Mouse (Mus musculus) MEL (cell line): ENCODE data around the gene Ankrd50. TPM values are rescaled to one million over a fixed set of nuclear protein-coding genes. Genes with fewer than 3 reads are reported as not detected.

Experiments used
- DNase-seq: peaks from one replicate; pipeline ENCODE4 v3.0.0; 2011; ENCODE audit warnings: low read depth, low spot score
- H3K27ac ChIP-seq: 2 replicates; pipeline ENCODE4 v1.5.1; 2012; ENCODE audit warnings: low read depth, mild to moderate bottlenecking, control low read depth, low read length, moderate library complexity; ENCODE audit not compliant: control insufficient read depth
- H3K27me3 ChIP-seq, 2 experiments: fragments of 150-350 bp in 1 of 2; sonication (generic) in 1 of 2; 2 replicates each; pipeline ENCODE4 v1.6.1; 2012; ENCODE audit warnings: low read length in 2 of 2, mild to moderate bottlenecking in 2 of 2, improper control_type of control experiment in 1 of 2, moderate library complexity in 1 of 2; ENCODE audit not compliant: insufficient read depth in 2 of 2, control insufficient read depth in 1 of 2
- H3K36me3 ChIP-seq, 2 experiments: 2 replicates each; pipeline ENCODE4 v1.6.1; 2012 to 2014; ENCODE audit warnings: low read length in 2 of 2, improper control_type of control experiment in 1 of 2, inconsistent platforms in 1 of 2, mild to moderate bottlenecking in 1 of 2; ENCODE audit not compliant: insufficient read depth in 2 of 2, control insufficient read depth in 1 of 2
- H3K4me1 ChIP-seq, 2 experiments: fragments of 150-350 bp in 1 of 2; sonication (generic) in 1 of 2; 2 replicates each; pipeline ENCODE4 v1.6.1; 2012; ENCODE audit warnings: low read length in 2 of 2, improper control_type of control experiment in 1 of 2, mild to moderate bottlenecking in 1 of 2; ENCODE audit not compliant: insufficient read depth in 2 of 2, control insufficient read depth in 1 of 2
- H3K4me3 ChIP-seq, 2 experiments: fragments of 150-350 bp in 1 of 2; sonication (generic) in 1 of 2; 2 replicates each; pipeline ENCODE4 v1.5.1; 2012; ENCODE audit warnings: low read depth in 2 of 2, low read length in 2 of 2, mild to moderate bottlenecking in 2 of 2, moderate library complexity in 2 of 2, control low read depth in 1 of 2, improper control_type of control experiment in 1 of 2; ENCODE audit not compliant: control insufficient read depth in 1 of 2, insufficient read depth in 1 of 2
- H3K79me2 ChIP-seq: 2 replicates; pipeline ENCODE4 v1.6.1; 2012; ENCODE audit warnings: mild to moderate bottlenecking, low read length, moderate library complexity; ENCODE audit not compliant: control insufficient read depth, poor library complexity, insufficient read depth
- H3K9ac ChIP-seq: 2 replicates; pipeline ENCODE4 v1.6.1; 2012; ENCODE audit warnings: low read depth, mild to moderate bottlenecking, control low read depth, low read length, moderate library complexity; ENCODE audit not compliant: control insufficient read depth, poor library complexity, severe bottlenecking
- H3K9me3 ChIP-seq: fragments of 150-350 bp; sonication (generic); replicated peaks from 2 replicates; pipeline ENCODE4 v1.6.1; 2012; ENCODE audit warnings: mild to moderate bottlenecking, low read length, improper control_type of control experiment, moderate library complexity; ENCODE audit not compliant: insufficient read depth
- CHD1 ChIP-seq: IDR thresholded peaks from 2 replicates; pipeline ENCODE4 v1.6.1; 2012; ENCODE audit warnings: low read depth, mild to moderate bottlenecking, inconsistent platforms, low read length, improper control_type of control experiment
- CHD2 ChIP-seq: IDR thresholded peaks from 2 replicates; pipeline ENCODE4 v1.6.1; 2011; ENCODE audit warnings: low read length, improper control_type of control experiment
- CTCF ChIP-seq, 3 experiments: IDR thresholded peaks in 2 of 3; conservative IDR thresholded peaks in 1 of 3; 2 replicates each; pipeline ENCODE4 v1.5.1; 2011 to 2012; ENCODE audit warnings: low read length in 3 of 3, low read depth in 2 of 3, mild to moderate bottlenecking in 2 of 3, improper control_type of control experiment in 1 of 3, inconsistent platforms in 1 of 3, mixed read lengths in 1 of 3, moderate library complexity in 1 of 3; ENCODE audit not compliant: control insufficient read depth in 1 of 3, insufficient read depth in 1 of 3, poor library complexity in 1 of 3, severe bottlenecking in 1 of 3
- ELF1 ChIP-seq: IDR thresholded peaks from 2 replicates; pipeline ENCODE4 v1.6.1; 2014; ENCODE audit warnings: low read depth, mild to moderate bottlenecking, inconsistent platforms, low read length, improper control_type of control experiment, moderate library complexity
- EP300 ChIP-seq, 2 experiments: IDR thresholded peaks; 2 replicates each; pipeline ENCODE4 v1.6.1; 2011; ENCODE audit warnings: improper control_type of control experiment in 2 of 2, low read length in 2 of 2, low read depth in 1 of 2, mild to moderate bottlenecking in 1 of 2
- GABPA ChIP-seq: IDR thresholded peaks from 2 replicates; pipeline ENCODE4 v1.6.1; 2012; ENCODE audit warnings: low read depth, mild to moderate bottlenecking, inconsistent platforms, low read length, improper control_type of control experiment, moderate library complexity
- GATA1 ChIP-seq: IDR thresholded peaks from 2 replicates; pipeline ENCODE4 v1.6.1; 2011; ENCODE audit warnings: low read depth, low read length, improper control_type of control experiment
- KAT2A ChIP-seq: conservative IDR thresholded peaks from 2 replicates; pipeline ENCODE4 v1.6.1; 2012; ENCODE audit warnings: low read depth, low read length, improper control_type of control experiment, inconsistent platforms
- MAFK ChIP-seq: IDR thresholded peaks from 2 replicates; pipeline ENCODE4 v1.6.1; 2011; ENCODE audit warnings: low read depth, mild to moderate bottlenecking, low read length, improper control_type of control experiment, borderline replicate concordance
- MAZ ChIP-seq: IDR thresholded peaks from 2 replicates; pipeline ENCODE4 v1.6.1; 2012; ENCODE audit warnings: low read depth, mild to moderate bottlenecking, inconsistent platforms, low read length, improper control_type of control experiment
- MEF2A ChIP-seq: IDR thresholded peaks from 2 replicates; pipeline ENCODE4 v1.6.1; 2014; ENCODE audit warnings: low read depth, mild to moderate bottlenecking, inconsistent platforms, low read length, improper control_type of control experiment; ENCODE audit not compliant: poor library complexity, insufficient replicate concordance, severe bottlenecking; ENCODE audit errors: extremely low read depth
- MXI1 ChIP-seq: IDR thresholded peaks from 2 replicates; pipeline ENCODE4 v1.6.1; 2011; ENCODE audit warnings: mild to moderate bottlenecking, low read depth, low read length, improper control_type of control experiment
- MYB ChIP-seq: IDR thresholded peaks from 2 replicates; pipeline ENCODE4 v1.6.1; 2011; ENCODE audit warnings: mild to moderate bottlenecking, low read depth, low read length, improper control_type of control experiment
- MYC ChIP-seq: IDR thresholded peaks from 2 replicates; pipeline ENCODE4 v1.6.1; 2011; ENCODE audit warnings: low read depth, mild to moderate bottlenecking, low read length, improper control_type of control experiment, moderate library complexity
- NRF1 ChIP-seq: IDR thresholded peaks from 2 replicates; pipeline ENCODE4 v1.6.1; 2014; ENCODE audit warnings: low read depth, mild to moderate bottlenecking, inconsistent platforms, low read length, improper control_type of control experiment, moderate library complexity; ENCODE audit not compliant: poor library complexity, insufficient read depth, severe bottlenecking
- POLR2A ChIP-seq, 2 experiments: IDR thresholded peaks; 2 replicates each; pipeline ENCODE4 v1.6.1; 2011 to 2012; ENCODE audit warnings: low read length in 2 of 2, mild to moderate bottlenecking in 2 of 2, control low read depth in 1 of 2, improper control_type of control experiment in 1 of 2, low read depth in 1 of 2, moderate library complexity in 1 of 2; ENCODE audit not compliant: control insufficient read depth in 1 of 2, insufficient read depth in 1 of 2, poor library complexity in 1 of 2
- RAD21 ChIP-seq: IDR thresholded peaks from 2 replicates; pipeline ENCODE4 v1.6.1; 2011; ENCODE audit warnings: mild to moderate bottlenecking, low read depth, low read length, improper control_type of control experiment
- RCOR1 ChIP-seq: IDR thresholded peaks from 2 replicates; pipeline ENCODE4 v1.6.1; 2012; ENCODE audit warnings: low read depth, mild to moderate bottlenecking, inconsistent platforms, low read length, improper control_type of control experiment
- SIN3A ChIP-seq: IDR thresholded peaks from 2 replicates; pipeline ENCODE4 v1.6.1; 2012; ENCODE audit warnings: low read length, improper control_type of control experiment, inconsistent platforms
- SMC3 ChIP-seq: IDR thresholded peaks from 2 replicates; pipeline ENCODE4 v1.6.1; 2011; ENCODE audit warnings: low read depth, low read length, improper control_type of control experiment
- TAL1 ChIP-seq: IDR thresholded peaks from 2 replicates; pipeline ENCODE4 v1.6.1; 2012; ENCODE audit warnings: mild to moderate bottlenecking, inconsistent platforms, low read length, moderate library complexity, mixed read lengths
- TBP ChIP-seq: IDR thresholded peaks from 2 replicates; pipeline ENCODE4 v1.8.0; 2011; ENCODE audit warnings: low read depth, low read length, improper control_type of control experiment
- TCF12 ChIP-seq: IDR thresholded peaks from 2 replicates; pipeline ENCODE4 v1.6.1; 2014; ENCODE audit warnings: low read depth, mild to moderate bottlenecking, inconsistent platforms, low read length, improper control_type of control experiment, moderate library complexity
- UBTF ChIP-seq: IDR thresholded peaks from 2 replicates; pipeline ENCODE4 v1.6.1; 2012; ENCODE audit warnings: low read depth, mild to moderate bottlenecking, inconsistent platforms, low read length, improper control_type of control experiment, moderate library complexity, borderline replicate concordance; ENCODE audit not compliant: insufficient read depth
- USF1 ChIP-seq: IDR thresholded peaks from 2 replicates; pipeline ENCODE4 v1.6.1; 2014; ENCODE audit warnings: low read depth, mild to moderate bottlenecking, inconsistent platforms, low read length, improper control_type of control experiment, moderate library complexity
- USF2 ChIP-seq, 2 experiments: IDR thresholded peaks; 2 replicates each; pipeline ENCODE4 v1.6.1; 2011 to 2012; ENCODE audit warnings: improper control_type of control experiment in 2 of 2, low read length in 2 of 2, borderline replicate concordance in 1 of 2, inconsistent platforms in 1 of 2, low read depth in 1 of 2, mild to moderate bottlenecking in 1 of 2; ENCODE audit not compliant: insufficient read depth in 1 of 2
- ZKSCAN1 ChIP-seq: IDR thresholded peaks from 2 replicates; pipeline ENCODE4 v1.6.1; 2012; ENCODE audit warnings: low read depth, mild to moderate bottlenecking, inconsistent platforms, low read length, improper control_type of control experiment, moderate library complexity
- ZMIZ1 ChIP-seq: IDR thresholded peaks from 2 replicates; pipeline ENCODE4 v1.6.1; 2012; ENCODE audit warnings: low read depth, mild to moderate bottlenecking, inconsistent platforms, low read length, improper control_type of control experiment, moderate library complexity
- ZNF384 ChIP-seq: IDR thresholded peaks from 2 replicates; pipeline ENCODE4 v1.6.1; 2012; ENCODE audit warnings: low read depth, mild to moderate bottlenecking, inconsistent platforms, low read length, improper control_type of control experiment
- polyA plus RNA-seq, 2 experiments: library from polyadenylated mRNA; stranded (reverse) in 1 of 2; unstranded in 1 of 2; fragments of >175 nt in 1 of 2; fragments of >200 nt in 1 of 2; gene quantifications; 2 replicates each; pipeline versions ENCODE4 v1.2.1 to v1.2.4; 2012; ENCODE audit warnings: low replicate concordance in 2 of 2, low read depth in 1 of 2; ENCODE audit not compliant: insufficient read length in 2 of 2, insufficient read depth in 1 of 2, missing spikeins in 1 of 2
- total RNA-seq: library from RNA; depleted of rRNA; stranded (reverse); fragments of 300-350 nt; gene quantifications from 2 replicates; pipeline ENCODE4 v1.2.3, GENCODE M21; 2012

Gene Ankrd50
- total and polyA plus RNA-seq, 3 experiments = 4.4 to 7.8 TPM; not detected in 1

DNA sequence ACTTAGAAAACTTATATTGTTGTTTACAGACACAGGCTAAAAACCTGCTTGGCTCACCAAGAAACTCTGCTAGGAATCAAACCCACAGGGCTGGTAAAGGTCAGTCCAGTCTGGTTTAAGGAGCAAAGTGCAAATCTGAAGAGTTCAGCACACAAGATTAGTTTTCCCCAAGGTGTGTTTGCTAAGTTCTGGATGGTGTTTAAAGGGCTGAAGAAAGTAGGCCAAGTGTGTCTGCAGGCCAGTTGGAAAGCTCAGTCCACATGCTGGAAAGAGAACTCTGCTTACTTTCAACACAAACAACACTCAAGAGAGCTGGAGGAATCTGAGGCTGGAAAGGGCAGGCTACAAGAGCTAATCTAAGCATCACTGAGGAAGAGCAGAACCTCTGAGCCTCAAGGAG, 13.1 kb downstream of the Ankrd50 start:
- no peaks in the 10 kb centered on the region for H3K79me2 ChIP-seq
- H3K27me3 ChIP-seq = no peaks in the 10 kb centered on the region
- no peaks in the 10 kb centered on the region for H3K4me1 ChIP-seq
- H3K36me3 ChIP-seq = no peaks in the 10 kb centered on the region
- TF ChIP-seq CTCF (IDR thresholded peaks at IDR 0.05 in 2 of 3, conservative IDR thresholded peaks at IDR 0.05 in 1 of 3; ENCODE audit: control insufficient read depth in 1 of 3, insufficient read depth in 1 of 3, low read depth in 2 of 3, low read length in 3 of 3, poor library complexity in 1 of 3, severe bottlenecking in 1 of 3) = no peak
- TF ChIP-seq NRF1 = no peak
- no peak for TF ChIP-seq CHD1
- TF ChIP-seq RAD21 = no peak
- no peak for TF ChIP-seq UBTF
- TF ChIP-seq TBP = no peak
- no peak for TF ChIP-seq RCOR1
- no peak for TF ChIP-seq GABPA
- no peak for TF ChIP-seq TAL1
- TF ChIP-seq MEF2A = no peak
- TF ChIP-seq EP300 (IDR thresholded peaks at IDR 0.05; ENCODE audit: low read depth in 1 of 2, low read length in 2 of 2) = no peak
- no peak for TF ChIP-seq MXI1
- TF ChIP-seq MYB = no peak
- no peak for TF ChIP-seq USF2 (IDR thresholded peaks at IDR 0.05; ENCODE audit: borderline replicate concordance in 1 of 2, insufficient read depth in 1 of 2, low read depth in 1 of 2, low read length in 2 of 2)
- TF ChIP-seq TCF12 = no peak
- TF ChIP-seq USF1 = no peak
- TF ChIP-seq GATA1 = no peak
- TF ChIP-seq KAT2A = no peak
- no peak overlapping the region for H3K27ac ChIP-seq
- H3K9me3 ChIP-seq = no peaks in the 10 kb centered on the region
- no peak overlapping the region for H3K9ac ChIP-seq
- no peak for DNase-seq
- H3K4me3 ChIP-seq = no peak overlapping the region

DNA sequence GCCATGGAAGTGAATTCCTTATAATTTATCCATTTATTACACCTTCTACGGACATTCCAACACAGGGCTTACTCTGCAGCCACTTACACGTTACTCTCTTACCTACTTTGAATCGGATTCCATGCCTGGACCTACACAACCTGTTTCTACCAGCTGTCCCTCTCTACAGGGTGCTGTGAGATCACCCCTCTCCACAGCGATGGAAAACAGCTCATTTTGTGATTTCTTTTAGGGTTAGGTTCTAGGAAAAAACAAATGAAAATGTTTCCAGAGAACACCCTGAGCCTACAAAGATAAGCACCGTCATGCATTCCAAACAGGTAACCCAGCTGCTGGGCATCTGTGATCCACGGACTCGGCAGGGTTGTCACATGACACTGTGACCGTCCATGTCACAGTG, 16.5 kb downstream of the Ankrd50 start:
- Histone ChIP-seq H3K9me3 (no peaks in the 10 kb centered on the region), H3K79me2 (no peaks in the 10 kb centered on the region), H3K27ac (no peak overlapping the region), H3K4me1 (no peaks in the 10 kb centered on the region), H3K36me3 (no peaks in the 10 kb centered on the region), H3K9ac (no peak overlapping the region), H3K27me3 (no peaks in the 10 kb centered on the region), H3K4me3 (no peak overlapping the region)
- DNase-seq = no peak
- TF ChIP-seq CHD2 (no peak), KAT2A (no peak), ZMIZ1 (no peak), SMC3 (no peak), SIN3A (no peak), MAZ (no peak), MYC (no peak), POLR2A (IDR thresholded peaks at IDR 0.05; ENCODE audit: control insufficient read depth in 1 of 2, insufficient read depth in 1 of 2, low read depth in 1 of 2, low read length in 2 of 2, poor library complexity in 1 of 2) (no peak), ZKSCAN1 (no peak), GATA1 (no peak), ZNF384 (no peak), CTCF (IDR thresholded peaks at IDR 0.05 in 2 of 3, conservative IDR thresholded peaks at IDR 0.05 in 1 of 3; ENCODE audit: control insufficient read depth in 1 of 3, insufficient read depth in 1 of 3, low read depth in 2 of 3, low read length in 3 of 3, poor library complexity in 1 of 3, severe bottlenecking in 1 of 3) (no peak), TBP (no peak), MAFK (no peak), ELF1 (no peak), MYB (no peak)
